Mouse (Mus musculus): ENCODE measurements around the gene Car9. TPM values are rescaled to one million over a fixed set of nuclear protein-coding genes. Genes with fewer than 3 reads are reported as not detected.
A peak's percentile ranks its signal among the peaks of the same experiment; 100 is the strongest.

The Car9 gene
- polyA plus RNA-seq, 2 experiments: 1.0 to 4.9 TPM

- Histone ChIP-seq H3K36me3 (ENCODE audit: control insufficient read depth, insufficient read depth, low read length) (peaks cover 48% of the 10 kb centered on the region), H3K9ac (ENCODE audit: low read depth, low read length, severe bottlenecking) (peak overlapping the region; percentile 40), H3K4me2 (replicated peaks; ENCODE audit: low read depth, low read length, severe bottlenecking) (peak overlapping the region; percentile 38), H3K4me3 (replicated peaks; ENCODE audit: low read length) (peak overlapping the region; percentile 10), H3K4me1 (ENCODE audit: control insufficient read depth, insufficient read depth, low read length) (peaks cover 37% of the 10 kb centered on the region), H3K9me3 (ENCODE audit: control insufficient read depth, low read length) (no peaks in the 10 kb centered on the region; the same call in 1 of the 2 replicates), H3K27me3 (ENCODE audit: control insufficient read depth, insufficient read depth, low read length) (no peaks in the 10 kb centered on the region), H3K27ac (replicated peaks; ENCODE audit: low read depth, low read length) (peak overlapping the region; percentile 6)
- 46% methylated on average over 5 of the region's 5 CpGs for WGBS
- no peak for TF ChIP-seq POLR2A (IDR thresholded peaks at IDR 0.05; ENCODE audit: borderline replicate concordance, extremely low read depth, insufficient read depth, insufficient read length)
- no peak for ATAC-seq (ENCODE audit: low FRiP score, low read depth)
- DNase-seq (ENCODE audit: low spot score): peak; percentile 15
Observed at GRCm38 (mm10) chr4:43558028-43558630, 51.4 kb downstream of the Car9 start.

DNA sequence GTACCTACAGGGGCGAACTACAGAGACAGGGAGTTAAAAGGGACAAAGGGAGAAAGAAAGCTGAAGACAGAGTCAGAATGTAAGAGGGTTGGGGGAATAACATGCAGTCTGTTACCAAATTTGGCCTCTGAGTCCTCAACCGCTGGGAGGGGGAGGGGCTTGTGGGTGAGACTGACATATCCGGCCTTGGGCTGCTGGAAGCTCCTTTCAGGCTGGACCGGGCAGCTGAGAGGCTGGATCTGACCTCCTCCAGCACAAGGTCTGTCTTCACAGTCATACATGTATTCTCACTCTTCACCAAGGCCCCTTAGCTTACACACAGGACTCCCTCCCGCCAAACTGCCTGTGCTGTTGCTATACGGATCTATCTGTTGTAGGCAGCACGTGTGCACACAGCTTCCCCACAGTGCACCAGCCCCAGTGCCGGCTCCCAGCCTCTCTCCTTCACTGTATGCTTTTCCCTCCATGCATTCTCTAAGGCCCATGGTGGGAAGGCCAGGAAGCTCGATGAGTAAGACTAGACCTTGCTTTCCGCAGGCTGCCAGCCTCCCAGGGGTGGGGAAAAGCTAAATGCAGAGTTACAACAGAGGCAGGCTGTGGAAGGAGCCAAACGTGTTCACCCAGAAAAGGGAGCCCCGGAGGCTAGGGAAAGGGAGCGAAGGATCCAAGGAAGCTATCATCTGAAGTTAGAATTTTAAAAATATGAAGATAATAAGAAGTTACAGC lies 52.0 kb downstream of the Car9 start:
- Histone ChIP-seq H3K9me3 (ENCODE audit: control insufficient read depth, low read length) (no peaks in the 10 kb centered on the region), H3K27ac (replicated peaks; ENCODE audit: low read depth, low read length) (peak overlapping the region; percentile 6), H3K27me3 (ENCODE audit: control insufficient read depth, insufficient read depth, low read length) (no peaks in the 10 kb centered on the region), H3K36me3 (ENCODE audit: control insufficient read depth, insufficient read depth, low read length) (peaks cover 43% of the 10 kb centered on the region), H3K4me2 (replicated peaks; ENCODE audit: low read depth, low read length, severe bottlenecking) (peak overlapping the region; percentile 38), H3K4me1 (ENCODE audit: control insufficient read depth, insufficient read depth, low read length) (peaks cover 44% of the 10 kb centered on the region), H3K4me3 (replicated peaks; ENCODE audit: low read length) (peak overlapping the region; percentile 10), H3K9ac (ENCODE audit: low read depth, low read length, severe bottlenecking) (peak overlapping the region; percentile 9)
- TF ChIP-seq POLR2A (IDR thresholded peaks at IDR 0.05; ENCODE audit: borderline replicate concordance, extremely low read depth, insufficient read depth, insufficient read length): no peak
- DNase-seq (ENCODE audit: low spot score): peak; percentile 26
- no peak for ATAC-seq (ENCODE audit: low FRiP score, low read depth)
- 21% methylated on average over 13 of the region's 13 CpGs for WGBS

DNA sequence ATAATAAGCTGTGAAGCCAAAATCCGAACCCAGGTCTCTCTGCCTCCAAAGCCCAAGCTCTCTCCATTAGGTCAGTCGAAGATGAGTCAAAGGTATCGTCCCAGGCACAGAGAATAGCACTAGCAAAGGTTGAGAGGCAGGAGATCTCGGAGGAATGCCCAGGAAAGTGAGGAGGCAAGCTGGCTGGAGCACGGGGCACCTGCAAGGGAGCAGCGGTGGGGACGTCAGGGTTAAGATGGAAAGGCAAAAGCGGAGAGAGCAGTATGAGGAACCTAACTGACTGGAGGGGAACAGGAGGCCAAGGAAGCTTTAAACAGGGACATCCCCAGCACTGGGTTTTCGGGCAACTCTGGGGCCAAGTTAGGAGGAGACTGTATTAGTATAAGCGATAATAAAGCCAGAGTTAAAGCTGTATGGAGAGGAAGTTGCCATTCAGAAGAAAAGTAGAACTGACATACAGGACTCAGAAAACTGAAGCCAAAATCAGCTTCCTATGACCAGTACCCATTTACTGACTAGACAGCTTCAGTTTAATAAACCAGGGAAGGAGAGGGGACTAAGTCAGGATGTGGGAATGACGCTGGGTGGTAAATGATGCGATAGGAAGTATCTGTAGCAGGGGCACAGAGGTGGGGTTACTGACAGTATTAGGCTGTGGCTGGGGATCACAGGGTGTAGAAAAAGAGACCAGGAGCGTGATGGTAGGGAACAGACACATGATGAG lies 52.9 kb downstream of the Car9 start:
- Histone ChIP-seq H3K4me3 (replicated peaks; ENCODE audit: low read length) (peak overlapping the region; percentile 78; the same call in 1 of the 2 replicates), H3K27ac (replicated peaks; ENCODE audit: low read depth, low read length) (0 out of 2 replicates have a peak overlapping the region, but pooled peaks have one; percentile 26), H3K36me3 (ENCODE audit: control insufficient read depth, insufficient read depth, low read length) (peaks cover 39% of the 10 kb centered on the region), H3K9ac (ENCODE audit: low read depth, low read length, severe bottlenecking) (peak overlapping the region; percentile 28; the same call in 1 of the 2 replicates), H3K4me1 (ENCODE audit: control insufficient read depth, insufficient read depth, low read length) (peaks cover 48% of the 10 kb centered on the region), H3K27me3 (ENCODE audit: control insufficient read depth, insufficient read depth, low read length) (no peaks in the 10 kb centered on the region), H3K9me3 (ENCODE audit: control insufficient read depth, low read length) (no peaks in the 10 kb centered on the region), H3K4me2 (replicated peaks; ENCODE audit: low read depth, low read length, severe bottlenecking) (peak overlapping the region; percentile 60)
- DNase-seq (ENCODE audit: low spot score) (no peak), ATAC-seq (ENCODE audit: low FRiP score, low read depth) (no peak)
- 80% methylated on average over 13 of the region's 13 CpGs for WGBS
- TF ChIP-seq POLR2A (IDR thresholded peaks at IDR 0.05; ENCODE audit: borderline replicate concordance, extremely low read depth, insufficient read depth, insufficient read length): no peak

GRCm38 (mm10) chr4:43560243-43560611 lies 53.5 kb downstream of the Car9 start:
- ATAC-seq (ENCODE audit: low FRiP score, low read depth): no peak
- peak overlapping the region; percentile 60 for H3K4me2 ChIP-seq (replicated peaks; ENCODE audit: low read depth, low read length, severe bottlenecking)
- 50% methylated on average over 4 of the region's 6 CpGs for WGBS
- peak overlapping the region; percentile 78; the same call in 1 of the 2 replicates for H3K4me3 ChIP-seq (replicated peaks; ENCODE audit: low read length)
- H3K4me1 ChIP-seq (ENCODE audit: control insufficient read depth, insufficient read depth, low read length): peaks cover 48% of the 10 kb centered on the region
- no peaks in the 10 kb centered on the region for H3K27me3 ChIP-seq (ENCODE audit: control insufficient read depth, insufficient read depth, low read length)
- H3K36me3 ChIP-seq (ENCODE audit: control insufficient read depth, insufficient read depth, low read length): peaks cover 38% of the 10 kb centered on the region
- no peaks in the 10 kb centered on the region for H3K9me3 ChIP-seq (ENCODE audit: control insufficient read depth, low read length)
- no peak for TF ChIP-seq POLR2A (IDR thresholded peaks at IDR 0.05; ENCODE audit: borderline replicate concordance, extremely low read depth, insufficient read depth, insufficient read length)
- peak overlapping the region; percentile 91; the same call in 1 of the 2 replicates for H3K9ac ChIP-seq (ENCODE audit: low read depth, low read length, severe bottlenecking)
- H3K27ac ChIP-seq (replicated peaks; ENCODE audit: low read depth, low read length): 0 out of 2 replicates have a peak overlapping the region, but pooled peaks have one; percentile 26
- no peak for DNase-seq (ENCODE audit: low spot score)

DNA sequence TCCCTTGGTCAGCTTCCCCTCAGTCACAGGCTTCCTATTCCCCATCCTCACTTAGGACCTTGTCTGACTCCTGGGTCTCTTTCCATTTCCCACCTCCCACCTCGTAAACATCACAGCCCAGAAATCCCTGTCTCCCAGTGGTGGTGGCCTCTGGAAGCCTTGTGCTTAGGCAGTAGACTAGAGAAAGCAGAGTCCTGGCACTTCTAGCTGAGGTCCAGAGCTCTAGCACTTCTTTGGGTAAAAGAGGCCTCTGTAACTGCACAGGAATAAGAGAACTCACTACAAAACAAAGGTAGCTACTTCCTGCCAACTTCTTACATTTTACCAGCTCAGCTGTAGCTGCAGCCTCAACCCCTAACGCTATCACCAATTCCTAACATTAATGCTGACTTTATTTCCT lies 54.2 kb downstream of the Car9 start:
- 26% methylated on average over 2 of the region's 2 CpGs for WGBS
- no peak for DNase-seq (ENCODE audit: low spot score)
- peaks cover 48% of the 10 kb centered on the region for H3K4me1 ChIP-seq (ENCODE audit: control insufficient read depth, insufficient read depth, low read length)
- no peak for ATAC-seq (ENCODE audit: low FRiP score, low read depth)
- H3K36me3 ChIP-seq (ENCODE audit: control insufficient read depth, insufficient read depth, low read length): peaks cover 38% of the 10 kb centered on the region
- no peaks in the 10 kb centered on the region for H3K27me3 ChIP-seq (ENCODE audit: control insufficient read depth, insufficient read depth, low read length)
- H3K9ac ChIP-seq (ENCODE audit: low read depth, low read length, severe bottlenecking): peak overlapping the region; percentile 91
- H3K4me3 ChIP-seq (replicated peaks; ENCODE audit: low read length): peak overlapping the region; percentile 78
- no peak for TF ChIP-seq POLR2A (IDR thresholded peaks at IDR 0.05; ENCODE audit: borderline replicate concordance, extremely low read depth, insufficient read depth, insufficient read length)
- H3K4me2 ChIP-seq (replicated peaks; ENCODE audit: low read depth, low read length, severe bottlenecking): peak overlapping the region; percentile 60
- H3K9me3 ChIP-seq (ENCODE audit: control insufficient read depth, low read length): no peaks in the 10 kb centered on the region
- H3K27ac ChIP-seq (replicated peaks; ENCODE audit: low read depth, low read length): no peak overlapping the region
